Mouse (Mus musculus) NIH3T3 (cell line): ENCODE measurements at regions not wholly inside any gene's neighbourhood (a gene's known extent, or its start where the extent isn't known, plus 50 kb on each side); places are given as distances from the start of the nearest gene placed in this dataset.

Source experiments
- DNase-seq: peaks from one replicate; pipeline ENCODE4 v3.0.0-alpha.2; 2012; ENCODE audit warnings: low read depth

DNA sequence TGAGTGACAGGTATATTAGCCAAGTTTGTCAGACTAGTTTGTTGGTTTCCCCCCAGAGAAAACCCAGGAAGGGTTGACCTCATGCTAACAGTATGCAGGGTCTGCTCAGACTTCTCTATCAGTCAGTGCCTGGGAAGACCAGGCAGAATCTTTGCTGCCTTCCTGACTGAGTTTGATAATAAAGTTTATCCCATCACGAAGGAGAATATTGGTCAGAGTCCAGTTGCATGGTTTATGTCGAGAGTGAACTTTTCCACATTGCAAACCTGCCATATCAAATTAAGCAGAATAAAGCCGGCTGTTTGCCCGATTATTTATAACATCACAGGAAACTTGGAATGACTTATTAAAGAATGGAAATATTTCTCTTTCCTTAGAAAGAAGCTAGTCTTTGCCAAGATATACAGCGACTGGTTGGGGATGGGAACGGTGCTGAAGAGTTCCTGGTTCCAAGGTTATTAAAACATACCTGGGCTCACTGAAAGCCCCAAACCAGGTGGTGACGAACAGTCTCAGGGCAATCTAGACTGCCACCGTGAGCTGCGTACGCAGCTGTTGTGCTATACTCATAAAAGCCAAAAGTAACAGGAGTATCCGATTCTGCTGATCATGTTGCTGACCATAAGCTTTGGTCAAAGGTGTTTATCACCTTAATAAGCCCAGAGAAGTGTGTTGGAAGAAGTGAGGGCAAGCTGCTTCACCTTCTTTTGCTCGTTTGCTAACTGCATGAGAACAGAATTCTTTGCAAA, 1536.7 kb upstream of the Flrt2 start:
- no peak for DNase-seq

GRCm38 (mm10) chr12:94182358-94182757, 1509.7 kb upstream of the Flrt2 start:
- no peak for DNase-seq

- DNase-seq, result no peak
Measured at GRCm38 (mm10) chr12:94190620-94191081, 1501.4 kb upstream of the Flrt2 start.

DNA sequence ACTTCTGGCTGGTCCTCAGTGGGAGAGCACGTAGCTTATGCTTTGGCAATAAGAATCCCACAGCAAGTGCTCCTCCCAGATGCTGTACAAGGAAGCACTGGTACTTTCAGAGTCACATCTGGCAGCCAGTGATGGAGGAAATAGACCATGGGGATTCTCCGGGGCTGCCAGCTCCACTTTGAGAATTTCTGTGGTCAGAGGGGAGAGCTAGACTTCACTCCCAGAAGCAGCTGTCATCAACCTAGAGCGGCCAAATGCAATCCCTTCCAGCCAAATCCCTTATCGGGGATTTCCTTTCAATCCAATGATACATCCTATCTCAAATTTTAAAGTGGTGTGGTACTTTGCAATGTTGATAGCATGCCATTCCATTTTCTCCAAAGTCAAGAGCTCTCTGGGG, 1474.1 kb upstream of the Flrt2 start:
- no peak for DNase-seq

DNA sequence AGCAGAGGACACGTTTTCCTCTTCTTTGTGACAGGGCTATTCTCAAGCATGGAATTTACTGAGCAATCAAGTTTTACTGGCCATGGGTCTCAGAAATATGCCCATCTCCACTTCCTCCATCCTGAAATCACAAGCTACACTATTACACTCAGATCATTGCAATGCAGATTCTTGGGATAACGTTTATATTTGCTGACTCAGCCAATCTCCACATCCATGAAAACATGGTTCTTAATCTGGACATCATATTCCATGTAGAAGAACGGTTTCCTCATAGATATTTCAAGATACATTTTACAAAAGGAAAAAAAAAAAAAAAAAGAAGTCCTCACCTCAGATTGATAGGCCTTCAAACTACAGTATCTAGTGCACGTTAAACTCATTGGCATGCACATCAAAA, 1462.1 kb upstream of the Flrt2 start:
- no peak for DNase-seq

- no peak for DNase-seq
Measured at GRCm38 (mm10) chr12:94245366-94245765, 1446.7 kb upstream of the Flrt2 start.

DNA sequence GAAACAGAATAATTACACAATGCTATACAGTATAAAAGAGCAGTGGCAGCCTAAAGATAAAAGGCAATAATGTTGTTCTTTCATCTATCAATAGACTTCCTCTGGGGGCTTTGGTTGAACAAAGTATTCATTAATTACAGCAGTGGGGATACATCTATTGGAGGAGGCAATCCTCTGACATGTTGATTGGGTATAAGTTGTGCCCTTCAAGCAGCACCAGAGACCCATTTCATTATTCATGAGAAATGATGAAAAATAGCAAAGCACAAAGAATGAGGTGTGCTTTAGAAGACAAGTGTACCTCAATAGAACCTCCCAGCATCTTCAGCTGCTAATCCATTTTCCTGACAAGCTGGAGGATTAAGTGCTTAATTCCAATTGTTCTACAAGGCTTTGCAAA, 1444.7 kb upstream of the Flrt2 start:
- no peak for DNase-seq

GRCm38 (mm10) chr12:94252957-94253633, 1438.9 kb upstream of the Flrt2 start:
- no peak for DNase-seq

GRCm38 (mm10) chr12:94280946-94281345, 1411.1 kb upstream of the Flrt2 start:
- DNase-seq, result no peak

- DNase-seq, result no peak
Measured at GRCm38 (mm10) chr12:94282931-94283330, 1409.1 kb upstream of the Flrt2 start.

DNA sequence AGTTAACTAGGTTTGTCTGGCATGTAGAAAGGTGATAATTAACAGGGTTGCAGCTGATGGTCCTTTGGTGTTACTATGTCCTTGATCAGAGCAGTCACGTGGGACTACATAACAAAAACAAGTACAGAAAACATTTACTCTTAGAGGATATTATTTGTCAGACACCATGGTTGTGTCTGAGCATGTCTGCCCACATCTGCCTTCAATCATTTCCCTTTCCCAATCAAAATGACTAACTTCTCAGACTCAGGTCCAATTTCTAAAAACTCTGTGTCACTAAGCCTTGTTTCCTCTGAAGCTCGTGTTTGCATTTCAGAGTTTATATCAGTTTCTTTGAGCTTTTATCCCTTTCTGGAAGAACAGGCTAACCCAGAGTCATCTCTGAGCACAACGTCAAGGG, 1408.5 kb upstream of the Flrt2 start:
- no peak for DNase-seq

- no peak for DNase-seq
Measured at GRCm38 (mm10) chr12:94297864-94298263, 1394.2 kb upstream of the Flrt2 start.

DNA sequence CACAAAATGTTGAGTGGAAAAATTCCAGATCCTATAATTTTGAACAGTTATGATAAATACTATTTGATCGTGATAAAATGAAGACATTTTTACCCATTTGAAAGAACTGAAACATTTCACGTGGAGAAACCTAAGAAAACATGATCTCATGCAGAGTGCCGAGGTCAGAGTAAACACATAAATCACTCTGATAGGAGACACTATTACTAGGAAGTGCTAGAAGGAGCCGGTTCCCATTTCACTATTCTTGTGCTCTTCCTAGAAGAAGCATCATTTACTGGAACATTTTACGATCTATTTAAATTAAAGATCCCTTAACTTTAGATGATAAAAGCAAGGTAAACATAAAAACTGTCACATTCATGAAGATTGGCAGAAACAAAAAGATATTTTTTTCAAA, 1359.7 kb upstream of the Flrt2 start:
- no peak for DNase-seq

GRCm38 (mm10) chr12:94334671-94335070, 1357.4 kb upstream of the Flrt2 start:
- DNase-seq, result no peak

DNA sequence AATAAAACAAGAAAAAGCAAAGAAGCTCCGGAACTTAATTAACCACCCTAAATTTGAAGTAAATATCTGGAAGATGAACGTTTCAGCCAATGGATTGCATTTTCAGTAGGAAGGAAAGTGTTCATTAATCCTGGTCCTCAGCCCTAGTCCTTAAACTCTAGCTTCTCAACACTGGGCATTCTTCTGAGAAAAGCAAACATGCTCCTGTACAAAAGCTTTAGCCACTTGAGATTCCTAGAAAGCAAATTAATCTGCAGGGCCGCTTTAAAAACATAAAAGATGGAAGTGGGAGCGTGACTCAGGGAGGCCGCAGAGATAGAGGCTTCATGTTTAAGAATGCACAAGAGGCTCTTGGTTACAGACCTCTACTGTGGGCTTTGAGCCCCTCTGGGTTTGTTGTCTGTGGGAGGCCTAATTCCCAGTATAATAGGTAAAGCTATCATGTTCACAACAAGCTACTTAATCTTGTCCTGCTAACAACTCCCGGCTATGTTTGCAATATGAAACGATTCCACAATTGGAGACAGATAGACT, 1342.3 kb upstream of the Flrt2 start:
- no peak for DNase-seq

DNA sequence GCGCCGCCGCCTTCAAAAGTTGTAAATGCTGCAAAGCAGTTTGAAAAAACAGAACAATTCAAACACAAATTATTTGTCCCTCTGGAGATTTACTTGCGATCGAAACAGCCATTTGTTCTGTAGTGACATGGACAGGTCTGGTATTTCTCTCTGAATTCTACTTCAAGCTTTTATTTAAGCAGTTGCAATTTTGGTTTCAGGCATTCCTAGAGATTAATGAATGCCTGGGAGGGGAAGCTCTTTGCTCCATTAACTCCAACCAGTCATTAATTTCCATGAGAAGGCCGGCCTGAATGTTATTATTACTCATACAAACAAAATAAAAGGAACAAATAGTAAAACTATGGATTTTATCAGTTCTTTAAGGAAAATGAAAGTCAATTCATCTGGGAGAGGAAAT, 1327.8 kb upstream of the Flrt2 start:
- DNase-seq, result no peak

DNA sequence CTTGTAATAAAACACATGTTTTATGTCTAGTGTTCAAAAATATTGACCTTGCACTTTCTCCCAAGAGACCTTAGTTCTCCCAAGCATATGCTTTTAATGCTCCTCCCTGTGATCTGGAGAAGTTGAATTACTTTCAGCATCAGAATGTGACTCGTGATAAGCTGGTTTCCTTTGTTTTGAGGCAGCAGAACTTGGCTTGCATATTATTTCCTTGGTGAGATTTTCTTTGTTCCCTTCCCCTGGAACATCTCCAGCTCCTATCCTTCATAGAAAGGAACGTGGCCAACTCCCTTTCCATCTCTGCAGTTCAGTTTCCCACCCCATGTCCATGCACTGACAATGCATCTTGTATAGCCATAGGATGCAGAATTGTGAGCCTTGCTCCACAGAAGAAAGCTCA, 1292.0 kb upstream of the Flrt2 start:
- DNase-seq, result no peak

GRCm38 (mm10) chr12:94420918-94421317, 1271.1 kb upstream of the Flrt2 start:
- peak; percentile 2 for DNase-seq

- peak; percentile 1 for DNase-seq
Measured at GRCm38 (mm10) chr12:94421743-94422142, 1270.3 kb upstream of the Flrt2 start.

GRCm38 (mm10) chr12:94424340-94424981, 1267.6 kb upstream of the Flrt2 start:
- DNase-seq, result no peak

DNA sequence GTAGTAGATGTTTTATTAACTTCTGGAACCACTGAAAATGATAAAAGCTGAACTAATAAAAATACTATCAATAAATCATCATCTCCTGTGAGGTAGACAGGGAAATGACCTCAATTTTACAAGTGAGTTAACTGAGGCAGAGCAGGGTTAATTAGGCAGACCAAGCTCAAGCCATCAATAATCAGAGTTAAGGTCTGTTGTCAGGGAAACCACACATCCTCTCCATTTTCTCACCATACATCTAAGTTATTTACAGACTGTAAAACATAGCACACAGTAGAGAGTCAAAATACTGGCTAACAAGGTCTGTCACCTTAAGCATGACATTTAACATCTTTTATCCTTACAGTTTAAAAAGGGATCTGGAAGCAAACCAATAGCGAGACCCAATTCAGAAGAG, 1242.5 kb upstream of the Flrt2 start:
- no peak for DNase-seq

- DNase-seq, result no peak
Measured at GRCm38 (mm10) chr12:94468027-94468426, 1224.0 kb upstream of the Flrt2 start.

DNA sequence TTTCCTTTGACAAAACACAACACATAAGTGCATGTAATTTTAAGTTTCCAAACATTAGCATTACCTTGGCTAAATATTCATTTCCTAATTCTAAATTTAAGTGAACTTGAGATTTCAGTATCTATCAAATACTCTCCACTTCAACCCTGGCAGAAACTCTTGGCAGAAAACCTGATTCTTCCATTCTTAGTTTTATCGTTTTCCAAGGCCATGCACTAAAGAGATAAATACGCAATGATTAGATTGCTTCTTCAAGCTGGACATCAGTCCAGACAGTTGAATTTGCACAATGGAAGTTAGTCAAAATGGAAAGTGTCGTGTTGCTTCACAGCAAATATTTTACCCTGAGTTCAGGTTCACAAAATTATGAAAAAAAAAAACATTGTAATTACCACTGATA, 1223.4 kb upstream of the Flrt2 start:
- no peak for DNase-seq
